Mouse (Mus musculus) kidney, adult 2 months (tissue): ENCODE results near the gene Ift43.

Experiments
- CTCF ChIP-seq: fragments of 200-500 bp; conservative IDR thresholded peaks from 2 replicates; pipeline ENCODE4 v1.5.1; 2011; ENCODE audit warnings: low read depth, mild to moderate bottlenecking, control low read depth, low read length, moderate library complexity, mixed read lengths; ENCODE audit not compliant: insufficient read depth, insufficient read length
- POLR2A ChIP-seq: fragments of 200-500 bp; IDR thresholded peaks from one replicate; pipeline ENCODE4 v1.6.1; 2011; ENCODE audit warnings: low read depth, low read length, control low read depth

- no peak for TF ChIP-seq CTCF
- no peak for TF ChIP-seq POLR2A
Measured at GRCm38 (mm10) chr12:86088042-86088441, 5.7 kb downstream of the Ift43 start.
